Mouse (Mus musculus) MEL (cell line): ENCODE results near the gene Unc5b. TPM values are rescaled to one million over a fixed set of nuclear protein-coding genes. Genes with fewer than 3 reads are reported as not detected.

Experiments used
- DNase-seq: peaks from one replicate; pipeline ENCODE4 v3.0.0; 2011; ENCODE audit warnings: low read depth, low spot score
- H3K27ac ChIP-seq: 2 replicates; pipeline ENCODE4 v1.5.1; 2012; ENCODE audit warnings: low read depth, mild to moderate bottlenecking, control low read depth, low read length, moderate library complexity; ENCODE audit not compliant: control insufficient read depth
- H3K27me3 ChIP-seq, 2 experiments: fragments of 150-350 bp in 1 of 2; sonication (generic) in 1 of 2; 2 replicates each; pipeline ENCODE4 v1.6.1; 2012; ENCODE audit warnings: low read length in 2 of 2, mild to moderate bottlenecking in 2 of 2, improper control_type of control experiment in 1 of 2, moderate library complexity in 1 of 2; ENCODE audit not compliant: insufficient read depth in 2 of 2, control insufficient read depth in 1 of 2
- H3K36me3 ChIP-seq, 2 experiments: 2 replicates each; pipeline ENCODE4 v1.6.1; 2012 to 2014; ENCODE audit warnings: low read length in 2 of 2, improper control_type of control experiment in 1 of 2, inconsistent platforms in 1 of 2, mild to moderate bottlenecking in 1 of 2; ENCODE audit not compliant: insufficient read depth in 2 of 2, control insufficient read depth in 1 of 2
- H3K4me1 ChIP-seq, 2 experiments: fragments of 150-350 bp in 1 of 2; sonication (generic) in 1 of 2; 2 replicates each; pipeline ENCODE4 v1.6.1; 2012; ENCODE audit warnings: low read length in 2 of 2, improper control_type of control experiment in 1 of 2, mild to moderate bottlenecking in 1 of 2; ENCODE audit not compliant: insufficient read depth in 2 of 2, control insufficient read depth in 1 of 2
- H3K4me3 ChIP-seq, 2 experiments: fragments of 150-350 bp in 1 of 2; sonication (generic) in 1 of 2; 2 replicates each; pipeline ENCODE4 v1.5.1; 2012; ENCODE audit warnings: low read depth in 2 of 2, low read length in 2 of 2, mild to moderate bottlenecking in 2 of 2, moderate library complexity in 2 of 2, control low read depth in 1 of 2, improper control_type of control experiment in 1 of 2; ENCODE audit not compliant: control insufficient read depth in 1 of 2, insufficient read depth in 1 of 2
- H3K79me2 ChIP-seq: 2 replicates; pipeline ENCODE4 v1.6.1; 2012; ENCODE audit warnings: mild to moderate bottlenecking, low read length, moderate library complexity; ENCODE audit not compliant: control insufficient read depth, poor library complexity, insufficient read depth
- H3K9ac ChIP-seq: 2 replicates; pipeline ENCODE4 v1.6.1; 2012; ENCODE audit warnings: low read depth, mild to moderate bottlenecking, control low read depth, low read length, moderate library complexity; ENCODE audit not compliant: control insufficient read depth, poor library complexity, severe bottlenecking
- H3K9me3 ChIP-seq: fragments of 150-350 bp; sonication (generic); replicated peaks from 2 replicates; pipeline ENCODE4 v1.6.1; 2012; ENCODE audit warnings: mild to moderate bottlenecking, low read length, improper control_type of control experiment, moderate library complexity; ENCODE audit not compliant: insufficient read depth
- CHD1 ChIP-seq: IDR thresholded peaks from 2 replicates; pipeline ENCODE4 v1.6.1; 2012; ENCODE audit warnings: low read depth, mild to moderate bottlenecking, inconsistent platforms, low read length, improper control_type of control experiment
- CHD2 ChIP-seq: IDR thresholded peaks from 2 replicates; pipeline ENCODE4 v1.6.1; 2011; ENCODE audit warnings: low read length, improper control_type of control experiment
- CTCF ChIP-seq, 3 experiments: IDR thresholded peaks in 2 of 3; conservative IDR thresholded peaks in 1 of 3; 2 replicates each; pipeline ENCODE4 v1.5.1; 2011 to 2012; ENCODE audit warnings: low read length in 3 of 3, low read depth in 2 of 3, mild to moderate bottlenecking in 2 of 3, improper control_type of control experiment in 1 of 3, inconsistent platforms in 1 of 3, mixed read lengths in 1 of 3, moderate library complexity in 1 of 3; ENCODE audit not compliant: control insufficient read depth in 1 of 3, insufficient read depth in 1 of 3, poor library complexity in 1 of 3, severe bottlenecking in 1 of 3
- E2F4 ChIP-seq: IDR thresholded peaks from 2 replicates; pipeline ENCODE4 v1.6.1; 2011; ENCODE audit warnings: low read depth, low read length, improper control_type of control experiment, borderline replicate concordance
- ELF1 ChIP-seq: IDR thresholded peaks from 2 replicates; pipeline ENCODE4 v1.6.1; 2014; ENCODE audit warnings: low read depth, mild to moderate bottlenecking, inconsistent platforms, low read length, improper control_type of control experiment, moderate library complexity
- EP300 ChIP-seq, 2 experiments: IDR thresholded peaks; 2 replicates each; pipeline ENCODE4 v1.6.1; 2011; ENCODE audit warnings: improper control_type of control experiment in 2 of 2, low read length in 2 of 2, low read depth in 1 of 2, mild to moderate bottlenecking in 1 of 2
- ETS1 ChIP-seq: IDR thresholded peaks from 2 replicates; pipeline ENCODE4 v1.6.1; 2012; ENCODE audit warnings: low read depth, mild to moderate bottlenecking, inconsistent platforms, low read length, improper control_type of control experiment, moderate library complexity
- GABPA ChIP-seq: IDR thresholded peaks from 2 replicates; pipeline ENCODE4 v1.6.1; 2012; ENCODE audit warnings: low read depth, mild to moderate bottlenecking, inconsistent platforms, low read length, improper control_type of control experiment, moderate library complexity
- JUND ChIP-seq: IDR thresholded peaks from 2 replicates; pipeline ENCODE4 v1.6.1; 2011; ENCODE audit warnings: low read depth, mild to moderate bottlenecking, improper control_type of control experiment, low read length
- KAT2A ChIP-seq: conservative IDR thresholded peaks from 2 replicates; pipeline ENCODE4 v1.6.1; 2012; ENCODE audit warnings: low read depth, low read length, improper control_type of control experiment, inconsistent platforms
- MAFK ChIP-seq: IDR thresholded peaks from 2 replicates; pipeline ENCODE4 v1.6.1; 2011; ENCODE audit warnings: low read depth, mild to moderate bottlenecking, low read length, improper control_type of control experiment, borderline replicate concordance
- MEF2A ChIP-seq: IDR thresholded peaks from 2 replicates; pipeline ENCODE4 v1.6.1; 2014; ENCODE audit warnings: low read depth, mild to moderate bottlenecking, inconsistent platforms, low read length, improper control_type of control experiment; ENCODE audit not compliant: poor library complexity, insufficient replicate concordance, severe bottlenecking; ENCODE audit errors: extremely low read depth
- MXI1 ChIP-seq: IDR thresholded peaks from 2 replicates; pipeline ENCODE4 v1.6.1; 2011; ENCODE audit warnings: mild to moderate bottlenecking, low read depth, low read length, improper control_type of control experiment
- MYB ChIP-seq: IDR thresholded peaks from 2 replicates; pipeline ENCODE4 v1.6.1; 2011; ENCODE audit warnings: mild to moderate bottlenecking, low read depth, low read length, improper control_type of control experiment
- MYC ChIP-seq: IDR thresholded peaks from 2 replicates; pipeline ENCODE4 v1.6.1; 2011; ENCODE audit warnings: low read depth, mild to moderate bottlenecking, low read length, improper control_type of control experiment, moderate library complexity
- NELFE ChIP-seq: IDR thresholded peaks from 2 replicates; pipeline ENCODE4 v1.6.1; 2011; ENCODE audit warnings: low read depth, low read length, improper control_type of control experiment
- NRF1 ChIP-seq: IDR thresholded peaks from 2 replicates; pipeline ENCODE4 v1.6.1; 2014; ENCODE audit warnings: low read depth, mild to moderate bottlenecking, inconsistent platforms, low read length, improper control_type of control experiment, moderate library complexity; ENCODE audit not compliant: poor library complexity, insufficient read depth, severe bottlenecking
- POLR2AphosphoS2 ChIP-seq: IDR thresholded peaks from 2 replicates; pipeline ENCODE4 v1.6.1; 2011; ENCODE audit warnings: low read length, improper control_type of control experiment
- POLR2AphosphoS5 ChIP-seq: IDR thresholded peaks from 2 replicates; pipeline ENCODE4 v1.6.1; 2012; ENCODE audit warnings: low read depth, borderline replicate concordance, mild to moderate bottlenecking, inconsistent platforms, low read length, moderate library complexity, mixed read lengths
- RCOR1 ChIP-seq: IDR thresholded peaks from 2 replicates; pipeline ENCODE4 v1.6.1; 2012; ENCODE audit warnings: low read depth, mild to moderate bottlenecking, inconsistent platforms, low read length, improper control_type of control experiment
- SIN3A ChIP-seq: IDR thresholded peaks from 2 replicates; pipeline ENCODE4 v1.6.1; 2012; ENCODE audit warnings: low read length, improper control_type of control experiment, inconsistent platforms
- TAL1 ChIP-seq: IDR thresholded peaks from 2 replicates; pipeline ENCODE4 v1.6.1; 2012; ENCODE audit warnings: mild to moderate bottlenecking, inconsistent platforms, low read length, moderate library complexity, mixed read lengths
- UBTF ChIP-seq: IDR thresholded peaks from 2 replicates; pipeline ENCODE4 v1.6.1; 2012; ENCODE audit warnings: low read depth, mild to moderate bottlenecking, inconsistent platforms, low read length, improper control_type of control experiment, moderate library complexity, borderline replicate concordance; ENCODE audit not compliant: insufficient read depth
- USF2 ChIP-seq, 2 experiments: IDR thresholded peaks; 2 replicates each; pipeline ENCODE4 v1.6.1; 2011 to 2012; ENCODE audit warnings: improper control_type of control experiment in 2 of 2, low read length in 2 of 2, borderline replicate concordance in 1 of 2, inconsistent platforms in 1 of 2, low read depth in 1 of 2, mild to moderate bottlenecking in 1 of 2; ENCODE audit not compliant: insufficient read depth in 1 of 2
- ZMIZ1 ChIP-seq: IDR thresholded peaks from 2 replicates; pipeline ENCODE4 v1.6.1; 2012; ENCODE audit warnings: low read depth, mild to moderate bottlenecking, inconsistent platforms, low read length, improper control_type of control experiment, moderate library complexity
- polyA plus RNA-seq, 2 experiments: library from polyadenylated mRNA; stranded (reverse) in 1 of 2; unstranded in 1 of 2; fragments of >175 nt in 1 of 2; fragments of >200 nt in 1 of 2; gene quantifications; 2 replicates each; pipeline versions ENCODE4 v1.2.1 to v1.2.4; 2012; ENCODE audit warnings: low replicate concordance in 2 of 2, low read depth in 1 of 2; ENCODE audit not compliant: insufficient read length in 2 of 2, insufficient read depth in 1 of 2, missing spikeins in 1 of 2
- total RNA-seq: library from RNA; depleted of rRNA; stranded (reverse); fragments of 300-350 nt; gene quantifications from 2 replicates; pipeline ENCODE4 v1.2.3, GENCODE M21; 2012

Gene Unc5b
- total and polyA plus RNA-seq, 3 experiments: not detected

- Histone ChIP-seq H3K9ac (no peak overlapping the region), H3K4me1 (no peaks in the 10 kb centered on the region), H3K27me3 (no peaks in the 10 kb centered on the region)
Observed at GRCm38 (mm10) chr10:60818708-60819107, 12.7 kb downstream of the Unc5b start.

GRCm38 (mm10) chr10:60817868-60818267 is 13.5 kb downstream of the Unc5b start:
- no peak overlapping the region for H3K9ac ChIP-seq
- no peaks in the 10 kb centered on the region for H3K36me3 ChIP-seq

More at GRCm38 (mm10) chr10:60818708-60819107, 12.7 kb downstream of the Unc5b start:
- Histone ChIP-seq H3K27ac (no peak overlapping the region), H3K79me2 (no peaks in the 10 kb centered on the region), H3K9me3 (no peaks in the 10 kb centered on the region), H3K4me3 (no peak overlapping the region), H3K36me3 (no peaks in the 10 kb centered on the region)
- no peak for DNase-seq
- no peak for TF ChIP-seq KAT2A
- TF ChIP-seq CTCF (IDR thresholded peaks at IDR 0.05 in 2 of 3, conservative IDR thresholded peaks at IDR 0.05 in 1 of 3; ENCODE audit: control insufficient read depth in 1 of 3, insufficient read depth in 1 of 3, low read depth in 2 of 3, low read length in 3 of 3, poor library complexity in 1 of 3, severe bottlenecking in 1 of 3): no peak
- TF ChIP-seq RCOR1: no peak
- no peak for TF ChIP-seq USF2 (IDR thresholded peaks at IDR 0.05; ENCODE audit: borderline replicate concordance in 1 of 2, insufficient read depth in 1 of 2, low read depth in 1 of 2, low read length in 2 of 2)
- TF ChIP-seq POLR2AphosphoS5: no peak
- TF ChIP-seq POLR2AphosphoS2: no peak
- no peak for TF ChIP-seq E2F4
- no peak for TF ChIP-seq JUND
- TF ChIP-seq NRF1: no peak
- TF ChIP-seq MYC: no peak
- no peak for TF ChIP-seq CHD2
- TF ChIP-seq TAL1: no peak
- TF ChIP-seq MAFK: no peak

More at GRCm38 (mm10) chr10:60817868-60818267, 13.5 kb downstream of the Unc5b start:
- no peak overlapping the region for H3K27ac ChIP-seq
- H3K27me3 ChIP-seq: no peaks in the 10 kb centered on the region
- no peak overlapping the region for H3K4me3 ChIP-seq
- no peaks in the 10 kb centered on the region for H3K79me2 ChIP-seq
- no peaks in the 10 kb centered on the region for H3K9me3 ChIP-seq
- H3K4me1 ChIP-seq: no peaks in the 10 kb centered on the region
- DNase-seq: no peak
- no peak for TF ChIP-seq ETS1
- TF ChIP-seq MXI1: no peak
- TF ChIP-seq MEF2A: no peak
- no peak for TF ChIP-seq ZMIZ1
- TF ChIP-seq SIN3A: no peak
- no peak for TF ChIP-seq UBTF
- TF ChIP-seq POLR2AphosphoS5: no peak
- TF ChIP-seq KAT2A: no peak
- TF ChIP-seq MYB: no peak
- TF ChIP-seq EP300 (IDR thresholded peaks at IDR 0.05; ENCODE audit: low read depth in 1 of 2, low read length in 2 of 2): no peak
- TF ChIP-seq ELF1: no peak
- no peak for TF ChIP-seq NELFE
- no peak for TF ChIP-seq JUND
- TF ChIP-seq CHD1: no peak
- TF ChIP-seq TAL1: no peak
- no peak for TF ChIP-seq RCOR1
- no peak for TF ChIP-seq GABPA
